Mouse (Mus musculus) heart, embryonic 14.5 days (tissue): ENCODE data around the gene Bmp7. TPM values are rescaled to one million over a fixed set of nuclear protein-coding genes. Genes with fewer than 3 reads are reported as not detected.
A peak's percentile ranks its signal among the peaks of the same experiment; 100 is the strongest.

ENCODE experiments used
- ATAC-seq: fragments of 200-750 bp; cut with Nextera tagmentation; 2 replicates; pipeline ENCODE4 v1.8.0; 2017; ENCODE audit warnings: low read depth, moderate TSS enrichment; ENCODE audit not compliant: insufficient number of reproducible peaks, insufficient read depth, low FRiP score
- H3K27ac ChIP-seq, 2 experiments: fragments of 200-500 bp in 1 of 2; fragments of 300-500 bp in 1 of 2; sonication (generic) in 1 of 2; replicated peaks in 1 of 2; 2 replicates each; pipeline ENCODE4 v1.5.1; 2012 to 2014; ENCODE audit warnings: low read depth in 2 of 2, low read length in 2 of 2, control low read depth in 1 of 2, mild to moderate bottlenecking in 1 of 2, mixed read lengths in 1 of 2; ENCODE audit not compliant: control insufficient read depth in 1 of 2, insufficient read depth in 1 of 2
- H3K27me3 ChIP-seq: fragments of 300-500 bp; sonication (generic); 2 replicates; pipeline ENCODE4 v1.6.1; 2014; ENCODE audit warnings: mild to moderate bottlenecking, low read length, control low read depth; ENCODE audit not compliant: control insufficient read depth, insufficient read depth
- H3K36me3 ChIP-seq: fragments of 300-500 bp; sonication (generic); 2 replicates; pipeline ENCODE4 v1.6.1; 2014; ENCODE audit warnings: mild to moderate bottlenecking, control low read depth, low read length, mixed read lengths; ENCODE audit not compliant: control insufficient read depth, insufficient read depth
- H3K4me1 ChIP-seq, 2 experiments: fragments of 200-500 bp in 1 of 2; fragments of 300-500 bp in 1 of 2; sonication (generic) in 1 of 2; 2 replicates each; pipeline ENCODE4 v1.6.1; 2012 to 2014; ENCODE audit warnings: low read length in 2 of 2, control low read depth in 1 of 2, mixed read lengths in 1 of 2; ENCODE audit not compliant: control insufficient read depth in 2 of 2, insufficient read depth in 2 of 2
- H3K4me2 ChIP-seq: fragments of 300-500 bp; sonication (generic); 2 replicates; pipeline ENCODE4 v1.6.1; 2014; ENCODE audit warnings: mild to moderate bottlenecking, low read length
- H3K4me3 ChIP-seq, 2 experiments: fragments of 200-500 bp in 1 of 2; fragments of 300-500 bp in 1 of 2; sonication (generic) in 1 of 2; 2 replicates each; pipeline ENCODE4 v1.5.1; 2012 to 2014; ENCODE audit warnings: low read length in 2 of 2, mild to moderate bottlenecking in 2 of 2, control low read depth in 1 of 2, low read depth in 1 of 2, moderate library complexity in 1 of 2; ENCODE audit not compliant: control insufficient read depth in 1 of 2, insufficient read depth in 1 of 2
- H3K9ac ChIP-seq: fragments of 300-500 bp; sonication (generic); 2 replicates; pipeline ENCODE4 v1.6.1; 2014; ENCODE audit warnings: mild to moderate bottlenecking, low read length
- H3K9me3 ChIP-seq: fragments of 300-500 bp; sonication (generic); 2 replicates; pipeline ENCODE4 v1.6.1; 2016; ENCODE audit warnings: low read length, control low read depth; ENCODE audit not compliant: control insufficient read depth
- WGBS: fragments of 180-500 bp; shearing (Covaris S2); extraction: QIAGEN DNeasy Blood & Tissue Kit; methylation state at CpG from one replicate; pipeline ENCODE4 v1.1.7; 2014; 5-methylcytosine and 5-hydroxymethylcytosine counted together
- polyA plus RNA-seq: library from polyadenylated mRNA; unstranded; fragments of >200 nt; fragmentation: Nextera tagmentation; extraction: Ambion mirVana; gene quantifications from 2 replicates; pipeline ENCODE4 v1.2.1, GENCODE M21; 2014

The Bmp7 gene
- polyA plus RNA-seq, 1 experiment from 2014 or later: 50.5 TPM

- Histone ChIP-seq H3K36me3 (no peaks in the 10 kb centered on the region), H3K9me3 (peaks cover 2% of the 10 kb centered on the region; the same call in 1 of the 2 replicates), H3K4me3 (no peak overlapping the region), H3K27ac (no peak overlapping the region), H3K27me3 (no peaks in the 10 kb centered on the region), H3K4me1 (peaks cover 5 to 9% of the 10 kb centered on the region in 2 experiments; a peak in 3 of 4 replicates), H3K4me2 (no peak overlapping the region), H3K9ac (no peak overlapping the region)
- peak; percentile 28; the same call in 1 of the 2 replicates for ATAC-seq
- WGBS: 69% methylated on average over 2 of the region's 2 CpGs
Observed at GRCm38 (mm10) chr2:172854136-172854535, 86.0 kb downstream of the Bmp7 start.

DNA sequence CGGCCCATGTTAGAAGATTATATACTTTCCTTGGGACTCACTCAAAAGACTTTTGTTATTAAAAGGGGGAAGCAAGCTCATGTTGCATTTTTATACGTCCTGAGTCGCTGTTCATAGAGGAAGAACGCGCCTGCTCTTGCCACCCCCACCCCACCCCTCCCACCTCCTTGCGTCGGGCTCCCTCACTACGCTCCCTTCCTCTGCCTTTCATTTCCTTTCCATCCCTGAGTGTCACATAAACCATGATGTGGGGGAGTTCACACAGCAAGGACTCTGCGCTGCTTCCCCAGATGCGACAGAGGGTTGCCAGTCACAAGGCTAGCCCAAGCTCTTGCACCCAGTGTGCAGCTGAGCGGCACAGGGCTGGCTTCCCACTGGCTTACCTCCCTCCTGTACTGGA lies 88.3 kb downstream of the Bmp7 start:
- Histone ChIP-seq H3K9me3 (no peaks in the 10 kb centered on the region), H3K4me3 (no peak overlapping the region), H3K4me2 (no peak overlapping the region), H3K27ac (no peak overlapping the region), H3K36me3 (no peaks in the 10 kb centered on the region), H3K4me1 (peaks cover 5 to 9% of the 10 kb centered on the region in 2 experiments; a peak in 3 of 4 replicates), H3K27me3 (no peaks in the 10 kb centered on the region), H3K9ac (no peak overlapping the region)
- ATAC-seq: no peak
- 78% methylated on average over 11 of the region's 11 CpGs for WGBS

GRCm38 (mm10) chr2:172848193-172848592 lies 91.9 kb downstream of the Bmp7 start:
- Histone ChIP-seq H3K9ac (no peak overlapping the region), H3K36me3 (no peaks in the 10 kb centered on the region), H3K27me3 (no peaks in the 10 kb centered on the region), H3K4me2 (no peak overlapping the region), H3K27ac (no peak overlapping the region), H3K4me1 (peaks cover 16 to 20% of the 10 kb centered on the region in 2 experiments; a peak in 3 of 4 replicates), H3K4me3 (no peak overlapping the region), H3K9me3 (no peaks in the 10 kb centered on the region)
- ATAC-seq: no peak
- WGBS: 73% methylated on average over 6 of the region's 6 CpGs

DNA sequence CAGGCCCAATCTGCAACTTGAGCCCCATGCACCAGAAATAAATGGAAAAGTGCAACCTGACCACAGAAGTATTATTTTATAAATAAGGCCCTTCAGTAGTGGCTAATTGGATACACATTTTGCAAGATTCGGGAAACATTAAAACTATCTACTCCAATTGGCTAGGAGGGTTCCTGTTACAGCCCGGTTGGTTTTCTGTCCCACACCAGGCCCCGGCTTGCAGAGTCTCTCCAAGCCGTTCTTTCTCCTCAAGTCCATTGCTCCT lies 93.9 kb downstream of the Bmp7 start:
- no peak for ATAC-seq
- no peak overlapping the region for H3K9ac ChIP-seq
- H3K4me3 ChIP-seq: no peak overlapping the region
- no peaks in the 10 kb centered on the region for H3K27me3 ChIP-seq
- no peak overlapping the region for H3K4me2 ChIP-seq
- H3K4me1 ChIP-seq: peaks cover 20% of the 10 kb centered on the region in 2 experiments; a peak in 3 of 4 replicates
- no peaks in the 10 kb centered on the region for H3K9me3 ChIP-seq
- no peak overlapping the region for H3K27ac ChIP-seq
- H3K36me3 ChIP-seq: no peaks in the 10 kb centered on the region
- WGBS: 78% methylated on average over 4 of the region's 4 CpGs

DNA sequence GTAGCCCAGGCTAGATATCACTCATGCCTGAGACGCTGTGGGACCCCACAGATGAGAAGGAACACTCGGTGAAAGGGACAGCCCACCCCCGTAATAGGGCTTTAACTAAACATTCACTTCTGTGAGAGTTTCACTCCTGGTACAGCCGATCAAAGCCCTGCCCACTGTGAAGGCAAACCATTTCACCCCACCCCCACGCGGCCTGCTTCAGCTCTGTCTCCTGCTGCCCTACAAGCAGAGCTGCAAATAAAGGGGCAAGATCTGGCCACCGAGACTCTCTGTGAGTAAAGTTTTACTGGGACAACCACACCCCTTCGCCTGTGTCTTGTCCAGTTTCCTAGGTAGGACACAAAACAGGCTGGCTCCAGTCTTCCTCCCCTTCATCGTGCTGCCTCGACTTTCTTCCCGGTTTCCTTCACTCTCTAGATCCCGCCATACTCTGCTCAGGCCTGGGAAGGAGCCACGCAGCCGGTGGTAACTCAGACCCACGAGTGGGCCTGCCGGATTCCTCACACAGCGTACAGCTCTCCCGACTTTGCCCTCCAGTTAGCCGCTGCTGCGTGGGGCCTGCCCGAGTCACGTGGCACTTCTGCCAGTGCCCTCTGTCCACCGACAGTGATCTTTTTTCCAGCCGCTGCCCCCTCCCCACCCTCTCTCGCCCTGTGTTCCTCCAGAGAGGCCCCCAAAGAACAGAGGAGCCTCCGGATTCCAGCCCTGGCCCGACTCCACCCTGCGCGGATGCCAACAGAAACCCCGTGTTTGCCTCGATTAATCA lies 94.4 kb downstream of the Bmp7 start:
- Histone ChIP-seq H3K9me3 (no peaks in the 10 kb centered on the region), H3K4me1 (peaks cover 20 to 22% of the 10 kb centered on the region in 2 experiments; a peak in 3 of 4 replicates), H3K27ac (no peak overlapping the region), H3K9ac (0 out of 2 replicates have a peak overlapping the region, but pooled peaks have one; percentile 3), H3K4me3 (no peak overlapping the region), H3K27me3 (no peaks in the 10 kb centered on the region), H3K36me3 (no peaks in the 10 kb centered on the region), H3K4me2 (no peak overlapping the region)
- WGBS: 62% methylated on average over 31 of the region's 31 CpGs
- no peak for ATAC-seq

DNA sequence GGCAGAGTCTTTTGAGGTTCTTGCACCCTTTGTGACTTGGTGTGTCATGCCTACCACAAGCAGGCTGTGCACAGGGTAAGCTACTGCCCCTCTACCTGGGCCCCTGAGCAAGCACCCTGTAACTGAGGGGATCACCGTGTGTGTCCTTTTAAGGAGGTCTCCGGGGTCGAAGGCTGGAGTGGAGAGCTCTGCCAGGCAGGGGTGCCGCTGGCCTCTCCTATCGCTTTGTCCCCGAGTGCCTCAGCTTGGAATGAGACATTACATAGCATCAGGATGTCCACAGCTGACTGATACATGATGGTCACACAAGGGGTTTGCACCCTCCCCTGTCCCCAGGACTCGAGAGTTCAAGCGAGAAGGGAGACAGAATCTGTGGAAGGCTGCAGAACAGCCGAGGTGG lies 96.2 kb downstream of the Bmp7 start:
- peak; percentile 20; the same call in 1 of the 2 replicates for ATAC-seq
- H3K9me3 ChIP-seq: no peaks in the 10 kb centered on the region
- 28% methylated on average over 9 of the region's 9 CpGs for whole genome bisulfite sequencing
- H3K27me3 ChIP-seq: no peaks in the 10 kb centered on the region
- peak overlapping the region; percentile 36 to 55 for H3K27ac ChIP-seq
- H3K4me1 ChIP-seq: peaks cover 26% of the 10 kb centered on the region in 2 experiments; a peak in 3 of 4 replicates
- peak overlapping the region; percentile 21; the same call in 1 of the 2 replicates for H3K9ac ChIP-seq
- no peak overlapping the region for H3K4me2 ChIP-seq
- H3K36me3 ChIP-seq: no peaks in the 10 kb centered on the region
- no peak overlapping the region for H3K4me3 ChIP-seq

DNA sequence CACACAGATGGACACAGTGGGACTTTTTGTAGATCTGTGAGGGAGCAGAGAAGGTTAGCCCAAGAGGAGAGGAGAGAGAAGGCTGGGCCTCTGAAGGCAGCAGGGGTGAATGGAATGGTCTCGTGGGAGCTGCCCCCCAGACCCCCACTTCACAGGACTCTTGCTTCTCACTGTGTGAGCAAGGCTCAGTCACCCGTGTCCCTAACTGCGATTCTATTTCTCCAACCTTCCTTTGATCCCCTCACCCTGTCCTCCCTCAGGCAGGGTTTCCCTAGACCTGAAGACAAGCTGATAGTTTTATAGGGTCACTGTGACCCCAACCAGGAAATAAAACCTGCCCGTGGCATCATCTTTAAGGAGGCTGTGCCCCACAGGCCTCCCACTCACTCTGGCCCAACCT lies 97.8 kb downstream of the Bmp7 start:
- H3K4me1 ChIP-seq: peaks cover 26% of the 10 kb centered on the region in 2 experiments; a peak in 3 of 4 replicates
- ATAC-seq: no peak

More for the DNA sequence above, 97.8 kb downstream of the Bmp7 start:
- Histone ChIP-seq H3K27ac (no peak overlapping the region), H3K27me3 (no peaks in the 10 kb centered on the region), H3K4me3 (no peak overlapping the region), H3K36me3 (no peaks in the 10 kb centered on the region), H3K4me2 (no peak overlapping the region), H3K9ac (no peak overlapping the region), H3K9me3 (no peaks in the 10 kb centered on the region)
- WGBS: 82% methylated on average over 4 of the region's 4 CpGs
